Mouse (Mus musculus) bone marrow, adult 2 months (tissue): Measurements from ENCODE around the gene Gjc2.

Source experiments
- CTCF ChIP-seq: fragments of 200-500 bp; IDR thresholded peaks from 2 replicates; pipeline ENCODE4 v1.5.1; 2011; ENCODE audit warnings: low read length, control low read depth; ENCODE audit not compliant: control insufficient read depth, insufficient read depth
- POLR2A ChIP-seq: fragments of 200-500 bp; IDR thresholded peaks from 2 replicates; pipeline ENCODE4 v1.6.1; 2011; ENCODE audit warnings: low read depth, mild to moderate bottlenecking, control low read depth, low read length, borderline replicate concordance; ENCODE audit not compliant: control insufficient read depth

DNA sequence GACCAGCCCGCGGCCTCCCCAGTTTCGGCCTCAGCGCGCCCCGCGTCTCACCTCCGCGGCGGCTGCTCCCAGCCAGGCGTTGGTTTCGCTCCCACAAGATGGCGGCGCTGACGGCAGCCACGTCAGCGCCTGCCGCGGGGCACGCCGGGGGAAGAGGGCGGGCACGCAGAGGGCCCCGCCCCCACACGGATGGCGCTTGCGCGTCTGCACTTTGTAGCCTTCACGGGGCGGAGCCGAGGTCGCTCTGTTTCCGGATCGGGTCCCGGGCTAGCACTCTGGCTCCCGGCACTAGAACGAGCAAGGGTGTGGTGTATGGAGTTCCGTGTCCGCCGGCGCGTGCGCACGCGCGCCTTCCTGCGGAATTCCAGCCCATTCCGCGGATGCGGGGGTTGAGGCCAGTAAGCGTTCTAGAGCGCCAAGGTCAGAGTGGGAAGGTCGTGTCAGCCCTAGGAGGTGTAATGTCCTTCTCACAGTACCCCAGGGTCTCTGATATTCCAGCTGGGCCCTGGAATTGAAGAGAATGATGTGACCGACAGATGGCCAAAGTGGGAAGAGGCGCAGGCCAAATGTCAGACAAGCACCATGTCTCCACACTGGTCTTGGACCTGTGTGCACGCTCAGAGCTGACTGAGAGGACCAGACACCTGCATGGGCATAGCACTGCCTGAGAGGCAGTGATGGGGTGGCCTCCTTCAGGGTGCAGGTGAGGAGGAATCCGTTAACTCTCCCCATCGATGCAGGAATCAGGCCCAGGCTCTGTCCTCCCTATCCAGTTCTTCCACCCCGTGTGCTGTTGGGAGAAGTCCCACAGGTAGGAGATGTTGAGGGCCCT, 45.3 kb upstream of the Gjc2 start, which contains the start of gene Arf1:
- TF ChIP-seq POLR2A = peak; percentile 86
- TF ChIP-seq CTCF = no peak
